Mouse (Mus musculus): ENCODE results near the gene Slc22a15.

GRCm38 (mm10) chr3:101885591-101885990, 38.7 kb downstream of the Slc22a15 start:
- TF ChIP-seq CTCF (IDR thresholded peaks at IDR 0.05; ENCODE audit: insufficient read depth, low read length) (0 out of 2 replicates have a peak, but pooled peaks have one; percentile 2), POLR2A (IDR thresholded peaks at IDR 0.05; ENCODE audit: borderline replicate concordance, extremely low read depth, low read depth, low read length) (no peak)
